Mouse (Mus musculus): Measurements from ENCODE around the gene Grrp1.

GRCm38 (mm10) chr4:134202904-134203303 is 51.0 kb downstream of the Grrp1 start, which contains the start of gene Gm7534:
- TF ChIP-seq CTCF (IDR thresholded peaks at IDR 0.05; ENCODE audit: low read depth): no peak
- TF ChIP-seq EP300 (optimal IDR thresholded peaks at IDR 0.05): no peak

Data from stomach, postnatal 0 days (tissue).